Mouse (Mus musculus): ENCODE measurements around the gene Gm10666.
"Not testable (repeated sequence)": the region's sequence is repeated elsewhere in the genome, so short reads cannot be mapped to it uniquely, and the experiment has no call there.

Gm10666 gene

DNA sequence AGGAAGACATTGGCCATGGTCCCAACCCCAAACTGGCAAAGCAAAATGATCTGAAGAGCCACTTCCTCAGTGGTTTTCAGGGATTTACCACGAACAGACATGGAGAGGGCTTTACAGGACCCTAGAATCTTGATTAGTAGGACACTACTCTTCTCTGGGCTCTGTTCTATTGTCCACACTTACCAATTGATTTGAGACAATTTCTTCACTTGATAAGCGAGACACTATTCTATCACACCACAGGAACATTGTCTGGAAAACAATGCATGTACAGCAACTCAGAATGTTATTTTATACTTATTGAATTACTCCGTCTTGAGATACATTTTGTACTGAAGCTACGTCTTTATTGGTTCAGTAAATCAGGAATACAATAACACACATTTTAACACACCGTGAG lies at the start of gene Gm10666:
Gene Gm10666, minus strand, starts transcription at position 101 of the 400 bp plus-strand sequence.
- not testable (repeated sequence) for DNase-seq (ENCODE audit: low spot score)

- DNase-seq (ENCODE audit: low spot score): not testable (repeated sequence)
Observed at GRCm38 (mm10) chr7:22163935-22164334, 29.4 kb upstream of the Gm10666 start, which contains the start of gene Vmn1r142. Gene Vmn1r142, minus strand, starts transcription at chr7:22164035.

- DNase-seq (ENCODE audit: low spot score): not testable (repeated sequence)
Observed at GRCm38 (mm10) chr7:22118145-22118544, 16.4 kb downstream of the Gm10666 start, which contains the start of gene Gm16451. Gene Gm16451, minus strand, starts transcription at chr7:22118245.

All from MN1 (cell line).